Mouse (Mus musculus): ENCODE measurements around the gene Ccl27b. TPM values are rescaled to one million over a fixed set of nuclear protein-coding genes. Genes with fewer than 3 reads are reported as not detected.

Ccl27b gene
- 1.7 and 3.6 TPM in 2 replicates for polyA plus RNA-seq (2012; rRNA removed)

GRCm38 (mm10) chr4:42654951-42655350, at the start of gene Ccl27b:
Gene Ccl27b (plus strand): TSS chr4:42655251.

GRCm38 (mm10) chr4:42611895-42612294, 43.2 kb upstream of the Ccl27b start, which contains the start of gene Gm10591:
Gene Gm10591 (plus strand): TSS chr4:42612195.

GRCm38 (mm10) chr4:42629419-42629818, 25.6 kb upstream of the Ccl27b start, which contains the start of gene Gm2564:
Gene Gm2564 (plus strand): TSS chr4:42629719.

GRCm38 (mm10) chr4:42661793-42662192, 6.7 kb downstream of the Ccl27b start, which contains the start of gene Il11ra2:
Gene Il11ra2 (minus strand): TSS chr4:42661893.

Other genes starting within 250 kb of the Ccl27b start
- not detected in 2 replicates for gene Gm21586, start 215.9 kb upstream of the Ccl27b start, polyA plus RNA-seq (2012; rRNA removed)
- 0.80 and 1.0 TPM in 2 replicates for gene Gm2163, start 188.5 kb upstream of the Ccl27b start, polyA plus RNA-seq (2012; rRNA removed)
- 0.32 and 0.38 TPM in 2 replicates for gene Fam205a2, start 127.1 kb upstream of the Ccl27b start, polyA plus RNA-seq (2012; rRNA removed)
- gene Gm10591, start 43.1 kb upstream of the Ccl27b start, polyA plus RNA-seq (2012; rRNA removed): not detected in 2 replicates
- gene Gm2564, start 25.5 kb upstream of the Ccl27b start, polyA plus RNA-seq (2012; rRNA removed): 0.24 TPM in 1 of 2 replicates, not detected in the other
- 0.05 and 0.11 TPM in 2 replicates for gene Il11ra2, start 6.6 kb downstream of the Ccl27b start, polyA plus RNA-seq (2012; rRNA removed)
- gene 4930578G10Rik, start 80.3 kb downstream of the Ccl27b start, polyA plus RNA-seq (2012; rRNA removed): 0.17 and 0.22 TPM in 2 replicates
- gene Ccl19, start 101.3 kb downstream of the Ccl27b start, polyA plus RNA-seq (2012; rRNA removed): 0.19 and 0.23 TPM in 2 replicates
- gene Ccl21a, start 118.7 kb downstream of the Ccl27b start, polyA plus RNA-seq (2012; rRNA removed): 0.40 and 0.76 TPM in 2 replicates
- 0.01 and 0.03 TPM in 2 replicates for gene Fam205a1, start 198.6 kb downstream of the Ccl27b start, polyA plus RNA-seq (2012; rRNA removed)
- 0.12 TPM in 2 replicates for gene Gm12394, start 201.5 kb downstream of the Ccl27b start, polyA plus RNA-seq (2012; rRNA removed)
- not detected in 2 replicates for gene Fam205c, start 219.0 kb downstream of the Ccl27b start, polyA plus RNA-seq (2012; rRNA removed)

All from central nervous system, embryonic 18 days (tissue).